Comparison of ENCODE assay signal across 8 mouse cellular contexts in genomic region chr17:33951021-33951946, GRCm38 (mm10). TPM values are rescaled to one million over a fixed set of nuclear protein-coding genes. Genes with fewer than 3 reads are reported as not detected.
DNase-seq lines count a peak whose midpoint lies in the region; ATAC-seq lines count a peak whose summit lies in the region.

Gene B3galt4, minus strand, starts transcription at chr17:33951488.

- peak within 1 kb of the TSS; percentile 95 for H3K9ac ChIP-seq in intestine, embryonic 16.5 days (ENCODE audit: low read depth, low read length)
- H3K9ac ChIP-seq in limb, embryonic 13.5 days: peak within 1 kb of the TSS; percentile 99
- peak within 1 kb of the TSS; percentile 71 for H3K9ac ChIP-seq in midbrain, embryonic 14.5 days (replicated peaks; ENCODE audit: low read length)

- H3K9me3 ChIP-seq in intestine, embryonic 16.5 days (ENCODE audit: control insufficient read depth, low read length): no peaks in the 10 kb centered on the region
- H3K9me3 ChIP-seq in limb, embryonic 13.5 days: no peaks in the 10 kb centered on the region
- H3K9me3 ChIP-seq in midbrain, embryonic 14.5 days (ENCODE audit: control insufficient read depth, low read length): no peaks in the 10 kb centered on the region

- peak; percentile 60 to 69 for DNase-seq in urinary bladder, adult 18-20 months (ENCODE audit: low spot score in 2 of 2)
- DNase-seq in urinary bladder, postnatal 10 days (ENCODE audit: low spot score): no peak
- DNase-seq in embryo, embryonic 11 days: peak; percentile 93
- peak; percentile 66 to 83 for DNase-seq in gastrocnemius, postnatal 4 days (ENCODE audit: low spot score in 2 of 2)
- peak; percentile 92 for DNase-seq in midbrain, embryonic 14.5 days
- peak; percentile 71 to 77 for DNase-seq in spleen, adult 18-20 months

- no peaks in the 10 kb centered on the region for H3K27me3 ChIP-seq in intestine, embryonic 16.5 days (replicated peaks; ENCODE audit: control insufficient read depth, insufficient read depth, low read length)
- H3K27me3 ChIP-seq in limb, embryonic 13.5 days: no peaks in the 10 kb centered on the region
- H3K27me3 ChIP-seq in midbrain, embryonic 14.5 days (ENCODE audit: control insufficient read depth, insufficient read depth, low read length): no peaks in the 10 kb centered on the region

- H3K27ac ChIP-seq in intestine, embryonic 16.5 days (ENCODE audit: low read length): peak within 1 kb of the TSS; percentile 98
- H3K27ac ChIP-seq in limb, embryonic 13.5 days: peak within 1 kb of the TSS; percentile 96
- peak within 1 kb of the TSS; percentile 90 for H3K27ac ChIP-seq in midbrain, embryonic 14.5 days (replicated peaks; ENCODE audit: low read depth, low read length)

- peak within 1 kb of the TSS; percentile 61 for H3K4me3 ChIP-seq in intestine, embryonic 16.5 days (ENCODE audit: low read length)
- peak within 1 kb of the TSS; percentile 51 for H3K4me3 ChIP-seq in limb, embryonic 13.5 days
- peak within 1 kb of the TSS; percentile 52 for H3K4me3 ChIP-seq in midbrain, embryonic 14.5 days (replicated peaks; ENCODE audit: low read depth, low read length)

- 0 out of 2 replicates have a peak, but pooled peaks cover 2% of the 10 kb centered on the region for H3K36me3 ChIP-seq in intestine, embryonic 16.5 days (ENCODE audit: control insufficient read depth, insufficient read depth, low read length)
- H3K36me3 ChIP-seq in limb, embryonic 13.5 days: peaks cover 70% of the 10 kb centered on the region
- H3K36me3 ChIP-seq in midbrain, embryonic 14.5 days (ENCODE audit: control insufficient read depth, insufficient read depth, low read length): peaks cover 56% of the 10 kb centered on the region

- ATAC-seq in intestine, embryonic 16.5 days: peak; percentile 81
- peak; percentile 77 for ATAC-seq in limb, embryonic 13.5 days (ENCODE audit: low FRiP score, low read depth)
- ATAC-seq in midbrain, embryonic 14.5 days (ENCODE audit: low FRiP score, low TSS enrichment): peak; percentile 70

- WGBS in intestine, embryonic 16.5 days: under 1% methylated on average over 45 of the region's 45 CpGs
- under 1% methylated on average over 45 of the region's 45 CpGs for WGBS in limb, embryonic 13.5 days
- WGBS in midbrain, embryonic 14.5 days: 1% methylated on average over 45 of the region's 45 CpGs

- H3K4me2 ChIP-seq in intestine, embryonic 16.5 days (ENCODE audit: low read depth, low read length): peak within 1 kb of the TSS; percentile 91
- H3K4me2 ChIP-seq in limb, embryonic 13.5 days (replicated peaks): peak within 1 kb of the TSS; percentile 92
- H3K4me2 ChIP-seq in midbrain, embryonic 14.5 days (ENCODE audit: low read length): peak within 1 kb of the TSS; percentile 96

- H3K4me1 ChIP-seq in intestine, embryonic 16.5 days (ENCODE audit: control insufficient read depth, insufficient read depth, low read length): peaks cover 54% of the 10 kb centered on the region
- peaks cover 53% of the 10 kb centered on the region for H3K4me1 ChIP-seq in limb, embryonic 13.5 days
- H3K4me1 ChIP-seq in midbrain, embryonic 14.5 days (ENCODE audit: control insufficient read depth, insufficient read depth, low read length): peaks cover 28% of the 10 kb centered on the region

RNA-seq across cellular contexts. Expression of gene B3galt4, which starts in this region (rescaled TPM):
- 1 to 10 TPM; 3.8 to 4.5 TPM for total RNA-seq in gastrocnemius, postnatal 4 days (2021)
- polyA plus RNA-seq in intestine, embryonic 16.5 days (2015; fragmentation: Nextera tagmentation; extraction: Ambion mirVana): 12.6 and 15.5 TPM in 2 replicates
- 8.0 and 9.2 TPM in 2 replicates for polyA plus RNA-seq in limb, embryonic 13.5 days (2015; fragmentation: Nextera tagmentation; extraction: Ambion mirVana)
- polyA plus RNA-seq in midbrain, embryonic 14.5 days (2014; fragmentation: Nextera tagmentation; extraction: Ambion mirVana): 8.0 and 10.1 TPM in 2 replicates
